Mouse (Mus musculus) C2C12 (cell line): ENCODE data around the gene Syce2.

Experiments
- CTCF ChIP-seq: IDR thresholded peaks from one replicate; pipeline ENCODE4 v1.5.1; 2011; ENCODE audit not compliant: control insufficient read depth, insufficient read depth, insufficient read length
- MAX ChIP-seq: IDR thresholded peaks from one replicate; pipeline ENCODE4 v1.6.1; 2011; ENCODE audit warnings: mild to moderate bottlenecking, control low read depth

DNA sequence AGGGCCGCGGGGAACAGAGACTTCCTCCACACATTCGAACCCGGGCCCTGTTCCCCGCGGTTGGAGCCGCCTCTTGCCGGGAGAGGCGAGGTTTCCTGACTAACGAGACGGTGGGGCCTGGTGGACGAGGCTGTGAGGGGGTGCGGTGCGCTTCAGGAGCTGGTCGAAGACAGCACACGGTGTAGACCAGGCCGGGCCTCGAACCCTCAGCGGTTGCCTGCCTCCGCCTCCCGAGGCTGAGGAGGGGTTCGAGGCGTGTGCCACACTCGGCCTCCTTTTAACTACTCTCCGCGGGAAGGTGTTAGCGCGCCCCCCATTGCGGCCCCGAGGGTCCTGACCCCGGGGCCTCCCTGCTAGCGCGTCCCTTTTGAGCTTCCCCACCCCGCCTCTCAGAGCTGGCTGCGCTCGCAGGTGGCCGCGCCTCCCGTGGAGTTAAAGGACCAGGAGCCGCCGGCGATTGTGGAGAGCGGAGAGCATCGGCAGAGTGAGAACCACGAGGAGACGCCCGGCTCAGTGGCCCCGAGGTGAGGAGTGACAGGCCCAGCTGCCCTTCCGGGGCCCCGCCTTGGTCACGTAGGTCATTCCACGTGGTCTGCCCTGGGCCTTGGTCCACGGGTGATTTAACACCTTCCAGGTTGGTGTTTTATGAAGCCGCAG is 526 bp downstream of the Syce2 start:
- TF ChIP-seq CTCF (no peak), MAX (no peak)
